Mouse (Mus musculus): ENCODE measurements around the gene Gm11111. TPM values are rescaled to one million over a fixed set of nuclear protein-coding genes. Genes with fewer than 3 reads are reported as not detected.
"Not testable (repeated sequence)": the region's sequence is repeated elsewhere in the genome, so short reads cannot be mapped to it uniquely, and the experiment has no call there.

Gene Gm11111
- polyA plus RNA-seq, 1 experiment from 2014 or later = not detected

DNA sequence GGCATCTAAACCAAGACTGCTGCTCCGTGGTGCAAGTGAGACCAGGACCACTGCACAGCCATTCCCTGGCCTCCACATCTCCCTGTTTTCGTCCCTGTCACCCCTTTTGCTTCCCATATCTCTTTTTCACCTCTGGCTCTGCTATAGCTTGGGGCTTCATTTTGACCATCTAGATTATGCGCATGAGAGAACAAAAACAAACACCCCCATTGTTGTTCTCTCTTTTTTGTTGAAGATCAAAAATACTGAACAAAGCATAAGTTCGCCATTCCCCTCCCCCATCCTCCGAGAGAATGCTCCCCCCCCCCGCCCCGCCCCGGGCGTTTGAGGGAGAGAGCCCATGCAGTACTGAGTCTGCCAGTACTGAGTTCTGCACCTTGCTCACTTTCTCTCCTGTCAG is 11.3 kb downstream of the Gm11111 start:
- Histone ChIP-seq H3K36me3 (no peaks in the 10 kb centered on the region), H3K4me1 (peaks cover 11% of the 10 kb centered on the region), H3K27me3 (replicated peaks) (no peaks in the 10 kb centered on the region), H3K4me2 (no peak overlapping the region), H3K4me3 (no peak overlapping the region), H3K9ac (no peak overlapping the region), H3K9me3 (no peaks in the 10 kb centered on the region), H3K27ac (replicated peaks) (no peak overlapping the region)
- ATAC-seq (ENCODE audit: extremely low read depth, insufficient number of reproducible peaks, low FRiP score, low TSS enrichment) = no peak
- 53% methylated on average over 9 of the region's 9 CpGs for WGBS

DNA sequence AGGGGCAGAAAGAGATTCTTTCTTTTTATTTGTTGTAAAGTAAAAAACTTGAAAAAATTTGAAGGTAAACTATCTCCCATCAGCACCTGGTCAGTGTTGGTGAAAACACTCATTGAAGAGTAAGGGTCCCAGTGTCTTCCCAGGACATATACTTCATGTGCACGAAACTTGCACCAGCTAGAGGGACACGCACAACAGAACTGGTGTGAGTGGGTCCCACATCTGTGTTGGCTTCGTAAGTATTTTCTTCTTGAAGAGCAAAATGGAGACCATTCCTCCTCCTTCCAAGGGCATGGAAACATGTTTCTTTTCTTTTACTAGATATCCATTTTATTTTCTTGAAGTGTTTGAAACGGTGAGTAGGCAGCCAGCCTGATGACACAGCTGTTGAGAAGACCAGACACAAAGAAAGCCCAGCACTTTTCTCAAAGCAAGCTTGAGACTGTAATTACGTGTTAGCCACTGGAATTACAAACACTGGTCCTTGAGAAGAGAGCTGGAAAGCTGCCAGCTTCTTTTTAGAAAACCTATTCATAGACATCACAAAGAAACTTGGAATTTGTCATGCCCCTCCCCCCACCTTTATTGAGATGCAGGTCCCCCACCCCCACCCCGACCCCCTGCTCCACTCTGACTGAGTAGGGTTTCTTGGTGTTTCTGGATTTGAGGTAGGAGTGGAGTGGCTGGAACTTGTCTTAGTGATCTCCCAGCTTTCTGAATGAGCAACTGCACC is 14.1 kb downstream of the Gm11111 start:
- Histone ChIP-seq H3K36me3 (no peaks in the 10 kb centered on the region), H3K27ac (replicated peaks) (no peak overlapping the region), H3K27me3 (replicated peaks) (no peaks in the 10 kb centered on the region), H3K4me1 (peaks cover 19% of the 10 kb centered on the region), H3K9ac (no peak overlapping the region), H3K4me2 (no peak overlapping the region), H3K9me3 (no peaks in the 10 kb centered on the region), H3K4me3 (no peak overlapping the region)
- no peak for ATAC-seq (ENCODE audit: extremely low read depth, insufficient number of reproducible peaks, low FRiP score, low TSS enrichment)
- 51% methylated on average over 6 of the region's 6 CpGs for WGBS

DNA sequence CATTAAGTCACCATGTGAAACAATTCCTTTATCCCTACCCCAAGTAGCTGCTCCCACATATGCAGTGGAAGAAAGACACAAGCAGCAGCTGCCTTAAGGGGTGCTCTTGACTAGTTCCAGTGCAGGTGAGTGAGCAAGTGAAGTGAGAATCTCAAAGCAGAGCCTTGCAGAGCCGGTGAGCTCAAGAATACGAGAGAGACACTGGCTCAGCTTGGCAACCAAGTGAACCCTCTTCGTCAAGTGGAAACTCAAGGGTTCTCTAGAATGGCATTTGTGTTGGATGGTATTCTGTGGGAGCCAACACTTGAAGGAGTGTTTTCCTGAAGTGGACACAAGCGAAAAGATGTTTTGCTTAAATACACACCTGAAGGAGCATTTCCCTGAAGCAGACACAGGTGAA is 16.0 kb downstream of the Gm11111 start:
- Histone ChIP-seq H3K4me1 (peaks cover 19% of the 10 kb centered on the region), H3K4me3 (no peak overlapping the region), H3K4me2 (no peak overlapping the region), H3K27me3 (replicated peaks) (no peaks in the 10 kb centered on the region), H3K36me3 (no peaks in the 10 kb centered on the region), H3K9ac (no peak overlapping the region), H3K27ac (replicated peaks) (no peak overlapping the region), H3K9me3 (no peaks in the 10 kb centered on the region)
- 80% methylated on average over 4 of the region's 4 CpGs for WGBS
- no peak for ATAC-seq (ENCODE audit: extremely low read depth, insufficient number of reproducible peaks, low FRiP score, low TSS enrichment)

DNA sequence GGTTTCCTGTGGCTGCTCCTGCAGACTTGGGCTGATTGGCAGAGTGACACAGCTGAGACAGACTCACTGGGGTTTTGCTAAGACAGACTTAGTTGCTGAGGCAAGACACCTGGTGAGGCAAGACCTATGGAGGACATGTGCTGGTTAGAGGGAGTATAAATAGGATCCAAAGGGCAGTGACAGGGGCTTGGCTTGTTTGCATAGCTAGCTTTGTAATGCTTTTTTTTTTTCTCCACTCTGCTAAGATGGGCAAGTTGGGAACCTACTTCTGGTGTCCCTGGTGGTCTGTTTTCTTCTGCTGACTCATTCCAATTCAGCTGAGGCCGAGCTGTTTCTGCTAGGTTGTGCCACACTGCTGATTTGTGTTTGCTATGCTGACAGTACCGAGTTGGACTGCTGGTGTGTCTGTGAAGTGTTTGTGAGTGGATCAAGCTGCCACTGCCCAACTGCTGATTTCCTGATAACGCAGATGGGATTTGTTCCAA is 16.6 kb downstream of the Gm11111 start:
- Histone ChIP-seq H3K27me3 (replicated peaks) (no peaks in the 10 kb centered on the region), H3K36me3 (no peaks in the 10 kb centered on the region), H3K4me2 (no peak overlapping the region), H3K4me3 (no peak overlapping the region), H3K9me3 (no peaks in the 10 kb centered on the region), H3K27ac (replicated peaks) (no peak overlapping the region), H3K4me1 (peaks cover 19% of the 10 kb centered on the region), H3K9ac (no peak overlapping the region)
- 33% methylated on average over 3 of the region's 3 CpGs for WGBS
- ATAC-seq (ENCODE audit: extremely low read depth, insufficient number of reproducible peaks, low FRiP score, low TSS enrichment) = no peak

DNA sequence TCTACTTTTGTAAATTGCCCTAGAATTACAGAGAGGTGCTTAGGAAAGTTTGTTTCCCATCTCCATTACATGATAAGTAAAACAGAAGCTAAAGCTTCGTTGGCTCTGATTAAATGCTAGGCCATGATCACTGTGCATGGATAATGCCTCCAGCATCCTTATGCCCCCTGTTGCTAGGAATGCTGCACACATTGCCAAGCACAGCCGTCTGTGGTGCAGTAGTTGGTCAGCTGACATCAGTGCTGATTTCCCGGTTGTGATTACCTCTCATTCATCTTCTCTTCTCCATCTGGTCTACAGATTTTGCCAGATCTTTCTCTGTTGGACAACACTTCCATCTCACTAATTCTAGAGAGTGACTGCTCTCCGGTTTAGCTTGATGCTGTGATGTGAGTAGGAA is 19.9 kb downstream of the Gm11111 start:
- H3K27ac ChIP-seq (replicated peaks) = no peak overlapping the region
- H3K36me3 ChIP-seq = no peaks in the 10 kb centered on the region
- peaks cover 14% of the 10 kb centered on the region for H3K4me1 ChIP-seq
- no peak for ATAC-seq (ENCODE audit: extremely low read depth, insufficient number of reproducible peaks, low FRiP score, low TSS enrichment)
- no peak overlapping the region for H3K9ac ChIP-seq
- 65% methylated on average over 4 of the region's 4 CpGs for WGBS
- no peak overlapping the region for H3K4me2 ChIP-seq
- no peaks in the 10 kb centered on the region for H3K27me3 ChIP-seq (replicated peaks)
- H3K4me3 ChIP-seq = no peak overlapping the region
- H3K9me3 ChIP-seq = no peaks in the 10 kb centered on the region

DNA sequence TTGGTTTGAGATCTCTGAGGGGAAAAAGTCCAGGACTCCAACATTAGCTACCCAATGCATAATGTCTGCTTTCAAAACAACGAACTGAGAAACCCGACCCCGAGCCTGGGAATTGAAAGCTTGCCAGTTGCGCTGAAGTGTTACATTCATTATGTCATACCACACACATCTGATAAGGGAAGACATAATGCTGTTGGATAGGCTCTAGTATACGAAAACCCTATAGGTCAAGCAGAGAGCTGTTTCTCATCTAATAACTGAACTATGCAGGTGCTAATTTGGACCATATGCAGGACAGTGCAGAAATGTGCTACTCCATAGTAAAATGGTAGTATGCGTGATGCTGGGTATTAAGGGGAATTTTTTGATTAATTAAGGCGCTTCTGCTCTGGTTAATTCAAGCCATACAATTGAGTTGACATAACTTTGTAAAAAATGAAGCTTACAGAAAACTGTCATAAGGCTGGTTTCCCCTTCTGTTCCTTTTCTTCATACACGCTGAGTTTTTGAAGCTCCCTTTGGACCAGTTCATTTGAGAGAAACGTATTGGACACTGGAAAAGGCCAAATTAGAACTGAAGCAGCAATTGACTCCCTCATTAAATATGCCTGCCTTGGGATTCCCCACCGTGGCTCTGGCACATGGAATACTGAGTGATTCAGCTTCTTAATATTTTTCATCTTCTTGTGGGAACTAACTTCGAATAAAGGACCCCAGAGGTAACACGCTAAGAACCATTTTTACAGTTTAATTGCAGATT is 22.4 kb downstream of the Gm11111 start:
- no peak for ATAC-seq (ENCODE audit: extremely low read depth, insufficient number of reproducible peaks, low FRiP score, low TSS enrichment)

DNA sequence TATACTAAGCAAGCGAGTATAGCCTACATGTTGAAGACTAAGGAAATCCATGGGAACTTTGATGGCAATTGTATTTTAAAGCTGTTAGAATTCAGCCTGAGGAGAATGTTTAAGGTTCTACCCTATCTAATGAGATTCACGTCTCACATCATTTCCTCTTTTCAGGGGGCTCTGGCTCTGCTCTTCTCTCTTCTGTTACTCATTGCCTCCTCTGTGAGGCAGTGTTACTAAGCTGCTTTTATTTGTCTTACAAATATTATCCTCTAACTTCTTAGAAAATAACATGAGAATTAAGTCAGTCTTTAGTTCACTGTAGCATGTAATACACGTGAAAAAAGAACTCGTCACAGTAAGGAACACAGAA is 23.0 kb downstream of the Gm11111 start:
- no peak overlapping the region for H3K4me2 ChIP-seq
- no peaks in the 10 kb centered on the region for H3K9me3 ChIP-seq
- no peaks in the 10 kb centered on the region for H3K36me3 ChIP-seq
- no peak overlapping the region for H3K27ac ChIP-seq (replicated peaks)
- 73% methylated on average over 4 of the region's 4 CpGs for WGBS
- no peak for ATAC-seq (ENCODE audit: extremely low read depth, insufficient number of reproducible peaks, low FRiP score, low TSS enrichment)
- no peaks in the 10 kb centered on the region for H3K27me3 ChIP-seq (replicated peaks)
- no peak overlapping the region for H3K4me3 ChIP-seq
- peaks cover 3% of the 10 kb centered on the region; the same call in 1 of the 2 replicates for H3K4me1 ChIP-seq
- H3K9ac ChIP-seq = no peak overlapping the region

More for the DNA sequence above, 22.4 kb downstream of the Gm11111 start:
- H3K9me3 ChIP-seq = no peaks in the 10 kb centered on the region
- no peak overlapping the region for H3K27ac ChIP-seq (replicated peaks)
- H3K9ac ChIP-seq = no peak overlapping the region
- H3K4me2 ChIP-seq = no peak overlapping the region
- H3K27me3 ChIP-seq (replicated peaks) = no peaks in the 10 kb centered on the region
- H3K36me3 ChIP-seq = no peaks in the 10 kb centered on the region
- H3K4me3 ChIP-seq = no peak overlapping the region
- 61% methylated on average over 12 of the region's 12 CpGs for WGBS
- peaks cover 3% of the 10 kb centered on the region; the same call in 1 of the 2 replicates for H3K4me1 ChIP-seq

DNA sequence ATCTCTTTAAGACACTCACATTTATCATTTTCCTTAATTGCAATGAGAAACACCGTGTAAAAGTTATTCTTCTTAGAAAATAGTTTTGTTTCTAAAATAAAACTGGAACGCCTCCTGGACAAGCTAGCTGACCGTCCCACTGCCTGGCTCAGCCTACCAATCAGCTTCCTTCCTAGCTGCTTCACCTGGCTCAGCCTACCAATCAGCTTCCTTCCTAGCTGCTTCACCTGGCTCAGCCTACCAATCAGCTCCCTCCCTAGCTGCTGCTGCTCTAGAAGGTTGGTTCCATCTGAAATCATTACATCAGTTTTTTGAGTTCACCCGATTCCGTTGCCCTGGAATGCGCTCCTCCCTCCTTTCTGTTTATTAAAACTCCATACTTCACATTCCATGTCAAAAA is 24.0 kb downstream of the Gm11111 start:
- not testable (repeated sequence) for H3K36me3 ChIP-seq; H3K27ac ChIP-seq (replicated peaks); H3K4me3 ChIP-seq; H3K4me1 ChIP-seq; H3K9ac ChIP-seq; H3K9me3 ChIP-seq; H3K27me3 ChIP-seq (replicated peaks); H3K4me2 ChIP-seq; ATAC-seq (ENCODE audit: extremely low read depth, insufficient number of reproducible peaks, low FRiP score, low TSS enrichment)
- WGBS = 66% methylated on average over 6 of the region's 6 CpGs

DNA sequence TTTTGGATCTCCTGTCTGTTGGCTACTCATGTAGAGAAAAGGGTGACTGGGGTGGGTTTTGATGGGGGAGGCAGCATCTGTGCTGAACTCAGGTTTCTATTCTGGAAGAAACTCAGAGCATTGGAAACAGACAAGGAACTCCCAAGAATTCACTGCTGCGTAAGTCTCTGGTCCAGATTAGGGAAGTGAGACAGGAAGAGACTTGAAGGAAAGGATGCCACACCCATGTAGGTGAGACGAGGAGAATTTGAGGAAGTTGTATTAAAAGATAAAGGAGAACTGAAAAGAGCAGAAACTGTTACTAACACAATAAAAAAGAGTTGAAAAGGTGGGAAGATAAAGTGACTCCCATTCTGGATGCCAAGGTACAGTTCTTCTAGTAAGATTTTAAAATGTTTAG is 25.9 kb downstream of the Gm11111 start:
- 50% methylated on average over 2 of the region's 2 CpGs for WGBS
- H3K27ac ChIP-seq (replicated peaks) = no peak overlapping the region
- H3K4me3 ChIP-seq = no peak overlapping the region
- no peaks in the 10 kb centered on the region for H3K9me3 ChIP-seq
- H3K9ac ChIP-seq = no peak overlapping the region
- H3K36me3 ChIP-seq = no peaks in the 10 kb centered on the region
- no peaks in the 10 kb centered on the region for H3K27me3 ChIP-seq (replicated peaks)
- no peak for ATAC-seq (ENCODE audit: extremely low read depth, insufficient number of reproducible peaks, low FRiP score, low TSS enrichment)
- H3K4me2 ChIP-seq = no peak overlapping the region
- H3K4me1 ChIP-seq = peaks cover 3% of the 10 kb centered on the region; the same call in 1 of the 2 replicates

DNA sequence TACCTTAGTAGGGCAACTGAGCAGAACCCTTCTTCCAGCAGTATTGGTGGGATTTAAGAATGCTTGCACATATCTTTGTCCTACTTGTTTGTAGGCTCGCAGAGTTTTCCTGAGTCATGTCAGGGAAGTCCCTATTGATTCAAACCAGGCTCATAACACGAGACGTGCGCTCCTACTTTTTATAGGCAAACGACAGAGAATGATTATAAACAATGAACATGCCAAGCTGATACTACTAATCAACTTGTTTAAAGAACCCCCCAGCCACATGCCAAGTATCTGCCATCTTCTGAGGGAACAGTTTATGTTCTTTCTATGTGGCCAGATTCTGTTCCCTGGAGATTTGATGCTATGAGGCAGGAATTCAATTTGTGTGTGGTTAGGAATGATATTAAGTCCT is 28.3 kb downstream of the Gm11111 start:
- no peaks in the 10 kb centered on the region for H3K9me3 ChIP-seq
- H3K27ac ChIP-seq (replicated peaks) = no peak overlapping the region
- no peak overlapping the region for H3K9ac ChIP-seq
- H3K36me3 ChIP-seq = no peaks in the 10 kb centered on the region
- H3K27me3 ChIP-seq (replicated peaks) = no peaks in the 10 kb centered on the region
- peaks cover 3% of the 10 kb centered on the region; the same call in 1 of the 2 replicates for H3K4me1 ChIP-seq
- H3K4me2 ChIP-seq = no peak overlapping the region
- WGBS = 55% methylated on average over 5 of the region's 5 CpGs
- H3K4me3 ChIP-seq = no peak overlapping the region
- no peak for ATAC-seq (ENCODE audit: extremely low read depth, insufficient number of reproducible peaks, low FRiP score, low TSS enrichment)

DNA sequence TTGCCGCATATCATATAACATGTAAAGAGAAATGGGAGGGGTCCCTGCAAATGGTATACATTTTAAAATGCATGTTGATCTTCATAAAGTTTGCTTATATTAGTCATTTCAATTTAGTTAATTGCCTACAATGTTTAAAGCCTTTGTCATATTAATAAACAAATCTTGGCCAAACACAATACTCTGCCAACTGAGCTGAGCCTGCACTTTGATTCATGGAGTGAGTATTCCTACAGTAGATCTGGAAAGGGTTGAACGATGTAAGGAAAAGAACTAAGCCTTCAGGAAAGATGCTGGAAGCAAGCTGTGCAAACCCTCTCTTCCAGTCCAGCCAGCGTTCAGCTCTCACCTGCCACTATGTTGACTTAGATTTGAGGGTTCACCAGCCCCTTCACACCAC is 29.6 kb downstream of the Gm11111 start:
- ATAC-seq (ENCODE audit: extremely low read depth, insufficient number of reproducible peaks, low FRiP score, low TSS enrichment) = no peak
- Histone ChIP-seq H3K9ac (no peak overlapping the region), H3K27me3 (replicated peaks) (no peaks in the 10 kb centered on the region), H3K27ac (replicated peaks) (no peak overlapping the region), H3K9me3 (no peaks in the 10 kb centered on the region), H3K4me1 (no peaks in the 10 kb centered on the region), H3K4me2 (no peak overlapping the region), H3K4me3 (no peak overlapping the region), H3K36me3 (no peaks in the 10 kb centered on the region)
- 74% methylated on average over 3 of the region's 3 CpGs for WGBS

DNA sequence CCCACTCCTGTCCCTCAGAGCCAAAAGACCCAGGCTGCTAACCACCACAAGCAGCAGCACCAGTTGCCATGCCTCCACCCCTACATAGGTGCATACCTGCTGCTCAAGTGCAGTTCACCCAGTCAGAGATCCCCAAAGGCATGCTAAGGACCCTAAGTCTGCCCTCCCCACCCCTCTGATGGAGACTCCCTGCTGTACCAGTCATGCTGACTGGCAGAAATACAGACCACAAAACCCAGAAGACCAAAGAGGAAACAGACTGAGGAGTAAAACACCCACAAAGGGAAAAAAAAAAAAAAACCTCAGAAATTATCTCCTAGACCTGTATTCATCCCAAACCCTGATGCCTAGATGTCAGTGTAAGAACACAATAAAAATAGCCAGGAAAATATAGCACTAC is 33.4 kb downstream of the Gm11111 start:
- Histone ChIP-seq H3K9me3 (no peaks in the 10 kb centered on the region), H3K27me3 (replicated peaks) (no peaks in the 10 kb centered on the region), H3K36me3 (no peaks in the 10 kb centered on the region), H3K4me1 (no peaks in the 10 kb centered on the region), H3K27ac (replicated peaks) (no peak overlapping the region), H3K4me2 (no peak overlapping the region), H3K9ac (no peak overlapping the region), H3K4me3 (no peak overlapping the region)
- no peak for ATAC-seq (ENCODE audit: extremely low read depth, insufficient number of reproducible peaks, low FRiP score, low TSS enrichment)

Data from heart, embryonic 13.5 days (tissue).